Mouse (Mus musculus) forebrain, embryonic 10.5 days (tissue): ENCODE results near the gene Csf1. TPM values are rescaled to one million over a fixed set of nuclear protein-coding genes. Genes with fewer than 3 reads are reported as not detected.

ENCODE experiments used
- DNase-seq: peaks from one replicate; pipeline ENCODE4 v3.0.0-alpha.2; 2017; ENCODE audit warnings: low spot score; ENCODE audit errors: extremely low spot score
- H3K27ac ChIP-seq: fragments of 300-500 bp; sonication (generic); 2 replicates; pipeline ENCODE4 v1.5.1; 2016; ENCODE audit warnings: mild to moderate bottlenecking
- H3K27me3 ChIP-seq: fragments of 300-500 bp; sonication (generic); 2 replicates; pipeline ENCODE4 v1.6.1; 2016; ENCODE audit warnings: mild to moderate bottlenecking; ENCODE audit not compliant: poor library complexity, severe bottlenecking
- H3K36me3 ChIP-seq: fragments of 300-500 bp; sonication (generic); replicated peaks from 2 replicates; pipeline ENCODE4 v1.6.1; 2016; ENCODE audit warnings: mild to moderate bottlenecking, moderate library complexity
- H3K4me1 ChIP-seq: fragments of 300-500 bp; sonication (generic); 2 replicates; pipeline ENCODE4 v1.6.1; 2016
- H3K4me3 ChIP-seq: fragments of 300-500 bp; sonication (generic); 2 replicates; pipeline ENCODE4 v1.5.1; 2016; ENCODE audit warnings: mild to moderate bottlenecking, moderate library complexity
- H3K9me3 ChIP-seq: fragments of 300-500 bp; sonication (generic); 2 replicates; pipeline ENCODE4 v1.6.1; 2016; ENCODE audit warnings: mild to moderate bottlenecking, moderate library complexity
- WGBS: fragments of 180-500 bp; shearing (Covaris S2); methylation state at CpG from one replicate; pipeline ENCODE4 v1.1.7; 2016; 5-methylcytosine and 5-hydroxymethylcytosine counted together
- polyA plus RNA-seq: library from polyadenylated mRNA; unstranded; fragments of >200 nt; fragmentation: Nextera tagmentation; extraction: Ambion mirVana; gene quantifications from 2 replicates; pipeline ENCODE4 v1.2.1, GENCODE M21; 2016

Gene Csf1
- polyA plus RNA-seq, 1 experiment from 2014 or later: 4.8 TPM

- peaks cover 4% of the 10 kb centered on the region; the same call in 1 of the 2 replicates for H3K27me3 ChIP-seq
- no peaks in the 10 kb centered on the region for H3K36me3 ChIP-seq
- no peak overlapping the region for H3K27ac ChIP-seq
- peaks cover 21% of the 10 kb centered on the region for H3K4me1 ChIP-seq
- no peaks in the 10 kb centered on the region for H3K9me3 ChIP-seq
- WGBS: 81% methylated on average over 5 of the region's 5 CpGs
- DNase-seq: no peak
- no peak overlapping the region for H3K4me3 ChIP-seq
Measured at GRCm38 (mm10) chr3:107772860-107773259, 12.6 kb upstream of the Csf1 start.

DNA sequence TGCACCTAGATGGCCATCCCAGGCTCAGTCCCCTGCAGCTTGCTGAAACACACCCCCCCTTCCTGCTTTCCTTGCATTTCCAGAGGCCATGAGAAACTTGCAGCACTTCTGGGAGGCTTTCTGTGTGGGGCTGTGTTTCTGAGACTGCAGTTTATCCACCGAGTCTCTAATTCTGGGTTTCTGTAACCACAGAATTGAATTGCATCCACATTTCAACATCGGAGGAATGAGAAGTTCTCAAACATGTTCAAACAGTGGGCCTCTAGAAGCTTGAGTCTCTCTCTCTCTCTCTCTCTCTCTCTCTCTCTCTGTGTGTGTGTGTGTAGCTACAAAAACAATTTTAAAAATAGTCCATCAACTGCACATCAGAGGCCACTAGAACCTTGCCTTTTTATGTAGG lies 9.4 kb upstream of the Csf1 start:
- H3K9me3 ChIP-seq: no peaks in the 10 kb centered on the region
- no peaks in the 10 kb centered on the region for H3K36me3 ChIP-seq
- peaks cover 6% of the 10 kb centered on the region; the same call in 1 of the 2 replicates for H3K4me1 ChIP-seq
- H3K4me3 ChIP-seq: no peak overlapping the region
- no peaks in the 10 kb centered on the region; the same call in 1 of the 2 replicates for H3K27me3 ChIP-seq
- DNase-seq: no peak
- no peak overlapping the region for H3K27ac ChIP-seq
- 89% methylated on average over 2 of the region's 2 CpGs for WGBS

DNA sequence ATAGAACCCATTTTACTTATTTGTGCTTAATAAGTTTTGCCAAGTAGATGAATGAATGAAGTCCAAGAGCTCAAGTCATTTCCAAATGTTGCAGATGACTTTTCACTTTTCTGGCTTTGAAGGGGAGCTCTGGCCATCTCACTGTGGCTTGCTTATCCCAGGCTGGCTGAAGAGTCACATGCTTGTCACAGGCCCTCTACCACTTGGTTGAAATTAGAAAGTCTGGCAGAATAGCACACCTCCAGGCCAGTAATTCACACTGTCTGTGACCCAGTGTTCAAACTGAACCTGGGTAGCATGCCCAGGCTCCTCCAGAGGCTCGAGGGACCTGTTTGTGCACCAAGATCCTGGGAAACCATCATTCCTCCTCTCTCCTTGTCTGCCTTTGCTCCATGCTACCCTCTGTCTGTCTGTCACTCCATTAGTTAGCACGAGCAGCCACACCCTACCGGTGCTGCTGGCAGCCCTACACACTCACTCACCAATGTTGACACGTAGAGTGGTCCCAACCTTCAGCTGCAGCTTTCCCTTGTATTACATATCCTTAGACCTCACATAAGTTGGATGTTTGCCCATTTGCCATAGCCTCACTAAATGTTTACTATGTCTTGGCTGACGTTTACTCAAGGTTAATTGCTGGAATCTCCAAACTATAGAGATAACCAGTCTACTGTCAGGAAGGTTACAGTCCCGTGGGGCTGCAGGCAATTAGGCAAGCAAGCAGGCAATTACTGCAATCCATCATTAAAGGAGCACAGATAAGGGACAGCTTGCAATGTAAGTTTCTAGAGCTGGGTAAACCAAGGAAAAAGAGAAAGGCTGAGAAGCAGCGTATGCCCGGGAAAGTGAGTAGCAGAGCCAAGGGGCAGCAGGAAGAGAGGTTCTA lies 8.1 kb upstream of the Csf1 start:
- no peaks in the 10 kb centered on the region for H3K36me3 ChIP-seq
- no peaks in the 10 kb centered on the region for H3K9me3 ChIP-seq
- H3K27me3 ChIP-seq: peaks cover 5% of the 10 kb centered on the region; the same call in 1 of the 2 replicates
- DNase-seq: no peak
- H3K27ac ChIP-seq: no peak overlapping the region
- peaks cover 6% of the 10 kb centered on the region; the same call in 1 of the 2 replicates for H3K4me1 ChIP-seq
- H3K4me3 ChIP-seq: no peak overlapping the region
- 84% methylated on average over 8 of the region's 8 CpGs for WGBS

- Histone ChIP-seq H3K27me3 (0 out of 2 replicates have a peak, but pooled peaks cover 9% of the 10 kb centered on the region), H3K9me3 (no peaks in the 10 kb centered on the region), H3K36me3 (no peaks in the 10 kb centered on the region), H3K27ac (no peak overlapping the region), H3K4me3 (no peak overlapping the region), H3K4me1 (peaks cover 6% of the 10 kb centered on the region; the same call in 1 of the 2 replicates)
- WGBS: 75% methylated on average over 2 of the region's 2 CpGs
- DNase-seq: no peak
Measured at GRCm38 (mm10) chr3:107766804-107767203, 6.5 kb upstream of the Csf1 start.

GRCm38 (mm10) chr3:107765979-107766378 lies 5.7 kb upstream of the Csf1 start:
- H3K9me3 ChIP-seq: no peaks in the 10 kb centered on the region
- peaks cover 15% of the 10 kb centered on the region for H3K27me3 ChIP-seq
- H3K27ac ChIP-seq: no peak overlapping the region
- no peaks in the 10 kb centered on the region for H3K36me3 ChIP-seq
- DNase-seq: no peak
- H3K4me1 ChIP-seq: peaks cover 6% of the 10 kb centered on the region; the same call in 1 of the 2 replicates
- 90% methylated on average over 2 of the region's 2 CpGs for WGBS
- no peak overlapping the region for H3K4me3 ChIP-seq

GRCm38 (mm10) chr3:107763552-107763951 lies 3.3 kb upstream of the Csf1 start:
- Histone ChIP-seq H3K9me3 (no peaks in the 10 kb centered on the region), H3K4me3 (no peak overlapping the region), H3K27ac (no peak overlapping the region), H3K4me1 (peaks cover 30% of the 10 kb centered on the region), H3K36me3 (no peaks in the 10 kb centered on the region), H3K27me3 (peaks cover 29% of the 10 kb centered on the region)
- DNase-seq: no peak
- 89% methylated on average over 4 of the region's 4 CpGs for WGBS

- H3K4me3 ChIP-seq: no peak overlapping the region
- no peaks in the 10 kb centered on the region for H3K9me3 ChIP-seq
- H3K27me3 ChIP-seq: peaks cover 39% of the 10 kb centered on the region
- no peaks in the 10 kb centered on the region for H3K36me3 ChIP-seq
- no peak for DNase-seq
- no peak overlapping the region for H3K27ac ChIP-seq
- H3K4me1 ChIP-seq: peaks cover 35% of the 10 kb centered on the region
- 92% methylated on average over 5 of the region's 5 CpGs for WGBS
Measured at GRCm38 (mm10) chr3:107761446-107761845, 1.2 kb upstream of the Csf1 start.

DNA sequence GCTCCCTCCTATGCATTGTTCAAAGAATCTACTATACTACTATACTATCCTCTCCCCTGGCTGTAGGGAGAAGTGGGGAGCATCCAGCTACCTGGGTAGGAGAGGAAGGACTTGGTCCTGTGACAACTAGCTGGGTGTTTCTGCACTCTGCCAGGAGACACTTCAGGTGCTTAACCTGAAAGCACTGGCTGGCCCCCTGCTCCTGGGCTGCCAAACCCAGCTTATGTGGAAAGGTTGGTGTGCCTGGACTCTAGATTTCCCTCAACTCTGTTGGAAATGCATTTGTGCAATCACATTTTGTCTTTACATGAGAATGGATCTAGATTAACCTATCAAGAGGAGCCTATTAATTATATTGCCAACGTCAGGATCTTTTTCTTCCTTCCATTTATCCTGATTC lies 502 bp upstream of the Csf1 start:
- DNase-seq: no peak
- Histone ChIP-seq H3K4me1 (peaks cover 39% of the 10 kb centered on the region), H3K27me3 (peaks cover 39% of the 10 kb centered on the region), H3K4me3 (peak overlapping the region; percentile 64), H3K27ac (peak overlapping the region; percentile 92), H3K36me3 (no peaks in the 10 kb centered on the region), H3K9me3 (no peaks in the 10 kb centered on the region)
- WGBS: 80% methylated on average over 1 of the region's 1 CpGs

DNA sequence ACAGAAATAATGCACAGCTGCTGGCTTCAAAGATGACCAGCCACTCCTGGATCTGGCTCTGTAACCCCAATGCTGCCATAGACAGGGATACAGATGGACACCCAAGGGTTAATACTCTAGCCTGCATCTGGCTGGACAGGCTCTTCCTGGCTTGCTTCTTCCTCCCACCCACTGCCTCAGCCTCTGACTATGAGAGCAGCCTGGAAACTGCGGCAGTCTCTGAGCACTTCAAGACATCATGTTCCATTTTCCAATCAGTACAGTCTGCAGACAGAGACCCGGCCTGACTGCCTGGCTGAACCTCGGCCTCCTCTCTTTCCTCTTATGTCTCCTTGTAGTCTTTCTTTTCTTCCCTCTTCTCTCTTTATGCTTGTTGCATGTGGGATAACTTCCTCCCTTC lies 1.6 kb downstream of the Csf1 start:
- DNase-seq: no peak
- WGBS: 40% methylated on average over 3 of the region's 3 CpGs
- H3K9me3 ChIP-seq: no peaks in the 10 kb centered on the region
- peak overlapping the region; percentile 64 for H3K4me3 ChIP-seq
- H3K27me3 ChIP-seq: peaks cover 37% of the 10 kb centered on the region
- peaks cover 41% of the 10 kb centered on the region for H3K4me1 ChIP-seq
- H3K36me3 ChIP-seq: peaks cover 3% of the 10 kb centered on the region
- peak overlapping the region; percentile 92 for H3K27ac ChIP-seq

DNA sequence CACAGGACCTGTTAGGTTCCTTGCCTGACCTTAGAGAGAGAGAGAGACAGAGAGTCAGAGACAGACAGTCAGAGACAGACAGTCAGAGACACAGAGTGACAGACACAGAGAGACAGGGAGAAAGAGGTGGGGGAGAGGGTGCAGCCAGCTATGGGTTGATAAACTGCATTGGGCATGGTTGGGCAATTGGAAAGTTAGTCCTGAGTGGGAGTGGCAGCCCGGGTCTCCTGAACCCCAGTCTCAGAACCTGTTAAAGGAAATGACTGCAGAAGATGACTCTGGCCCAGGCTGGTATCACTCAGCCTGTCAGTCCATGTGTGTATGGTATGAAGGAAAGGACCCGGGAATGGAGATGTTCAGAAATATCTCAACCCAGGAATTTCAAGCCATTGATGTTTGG lies 2.1 kb downstream of the Csf1 start:
- DNase-seq: no peak
- peaks cover 7% of the 10 kb centered on the region for H3K36me3 ChIP-seq
- peaks cover 41% of the 10 kb centered on the region for H3K4me1 ChIP-seq
- WGBS: 83% methylated on average over 2 of the region's 2 CpGs
- no peak overlapping the region for H3K27ac ChIP-seq
- peaks cover 32% of the 10 kb centered on the region for H3K27me3 ChIP-seq
- no peaks in the 10 kb centered on the region for H3K9me3 ChIP-seq
- H3K4me3 ChIP-seq: peak overlapping the region; percentile 64; the same call in 1 of the 2 replicates

DNA sequence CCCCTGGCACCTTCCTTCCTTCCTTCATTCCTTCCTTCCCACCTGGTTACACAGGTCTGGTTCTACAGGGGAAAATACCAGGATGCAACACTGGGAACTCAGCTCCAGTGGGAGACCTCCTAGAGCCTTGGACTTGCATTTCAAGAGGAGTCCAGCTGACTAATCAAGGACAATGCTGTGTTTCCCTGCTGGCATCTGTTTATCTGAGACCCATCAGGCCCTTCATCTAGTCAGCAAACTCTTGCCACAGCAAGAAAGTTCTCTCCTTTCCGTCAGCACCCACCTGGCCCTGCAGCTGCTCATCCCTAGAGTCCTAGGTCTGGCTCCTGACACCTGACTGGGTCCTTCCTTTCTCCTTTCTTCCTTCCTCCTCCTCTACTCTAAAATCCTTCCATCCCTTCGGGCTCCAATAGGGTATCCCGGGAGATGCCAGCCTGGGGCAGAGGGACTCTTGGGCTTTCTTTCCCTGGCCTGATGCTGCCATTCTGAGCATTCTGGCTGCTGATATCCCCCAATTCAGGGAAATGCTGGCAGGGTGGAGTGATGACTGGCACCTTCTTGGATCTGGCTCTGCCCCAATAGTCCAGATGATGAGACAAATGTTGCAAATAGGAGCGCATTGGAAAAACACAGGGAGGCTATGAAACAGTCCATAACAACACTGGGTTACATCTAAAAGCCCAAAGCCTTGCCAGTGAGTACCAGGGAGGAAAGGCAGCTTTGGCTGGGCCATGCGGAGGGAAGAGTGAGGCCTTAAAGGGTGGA lies 2.7 kb downstream of the Csf1 start:
- DNase-seq: no peak
- H3K27ac ChIP-seq: no peak overlapping the region
- H3K4me1 ChIP-seq: peaks cover 41% of the 10 kb centered on the region
- H3K4me3 ChIP-seq: no peak overlapping the region
- 88% methylated on average over 5 of the region's 5 CpGs for WGBS
- H3K36me3 ChIP-seq: peaks cover 13% of the 10 kb centered on the region
- peaks cover 30% of the 10 kb centered on the region for H3K27me3 ChIP-seq
- no peaks in the 10 kb centered on the region for H3K9me3 ChIP-seq

GRCm38 (mm10) chr3:107756481-107756866 lies 3.8 kb downstream of the Csf1 start:
- no peaks in the 10 kb centered on the region for H3K9me3 ChIP-seq
- 76% methylated on average over 2 of the region's 2 CpGs for WGBS

More at GRCm38 (mm10) chr3:107756481-107756866, 3.8 kb downstream of the Csf1 start:
- H3K27ac ChIP-seq: no peak overlapping the region
- no peak overlapping the region for H3K4me3 ChIP-seq
- H3K4me1 ChIP-seq: peaks cover 41% of the 10 kb centered on the region
- peaks cover 29% of the 10 kb centered on the region for H3K27me3 ChIP-seq
- no peak for DNase-seq
- H3K36me3 ChIP-seq: peaks cover 22% of the 10 kb centered on the region
